Mouse (Mus musculus) brain, embryonic 18.5 days (tissue): ENCODE data around the gene Il9r.

Source experiments
- DNase-seq: peaks from one replicate; pipeline ENCODE4 v3.0.0-alpha.2; 2012; ENCODE audit warnings: low read depth, low spot score

The Il9r gene

GRCm38 (mm10) chr11:32200075-32200601 is at the start of gene Il9r:
Gene Il9r (minus strand): TSS chr11:32200279.
- DNase-seq, result no peak

GRCm38 (mm10) chr11:32248350-32248749 is 48.3 kb upstream of the Il9r start:
- no peak for DNase-seq

GRCm38 (mm10) chr11:32247068-32247467 is 47.0 kb upstream of the Il9r start:
- no peak for DNase-seq

- no peak for DNase-seq
Observed at GRCm38 (mm10) chr11:32245614-32246013, 45.5 kb upstream of the Il9r start.

- DNase-seq, result no peak
Observed at GRCm38 (mm10) chr11:32244617-32245016, 44.5 kb upstream of the Il9r start.

GRCm38 (mm10) chr11:32244064-32244463 is 44.0 kb upstream of the Il9r start:
- DNase-seq, result no peak

GRCm38 (mm10) chr11:32243205-32243955 is 43.3 kb upstream of the Il9r start:
- DNase-seq, result no peak

- no peak for DNase-seq
Observed at GRCm38 (mm10) chr11:32242209-32242608, 42.1 kb upstream of the Il9r start.

GRCm38 (mm10) chr11:32241391-32241790 is 41.3 kb upstream of the Il9r start:
- no peak for DNase-seq

GRCm38 (mm10) chr11:32238093-32238860 is 38.2 kb upstream of the Il9r start:
- DNase-seq, result no peak

- no peak for DNase-seq
Observed at GRCm38 (mm10) chr11:32237411-32237795, 37.3 kb upstream of the Il9r start.

GRCm38 (mm10) chr11:32236712-32237410 is 36.8 kb upstream of the Il9r start:
- DNase-seq, result no peak

GRCm38 (mm10) chr11:32236132-32236531 is 36.1 kb upstream of the Il9r start:
- DNase-seq, result no peak

GRCm38 (mm10) chr11:32235646-32236045 is 35.6 kb upstream of the Il9r start:
- peak; percentile 80 for DNase-seq

GRCm38 (mm10) chr11:32234816-32235485 is 34.9 kb upstream of the Il9r start:
- DNase-seq, result no peak

- DNase-seq, result no peak
Observed at GRCm38 (mm10) chr11:32233895-32234294, 33.8 kb upstream of the Il9r start.

- no peak for DNase-seq
Observed at GRCm38 (mm10) chr11:32232848-32233247, 32.8 kb upstream of the Il9r start.

GRCm38 (mm10) chr11:32231125-32231524 is 31.0 kb upstream of the Il9r start:
- no peak for DNase-seq

GRCm38 (mm10) chr11:32230220-32230619 is 30.1 kb upstream of the Il9r start:
- DNase-seq, result no peak

- no peak for DNase-seq
Observed at GRCm38 (mm10) chr11:32228292-32228845, 28.3 kb upstream of the Il9r start.

GRCm38 (mm10) chr11:32227555-32227954 is 27.5 kb upstream of the Il9r start:
- DNase-seq, result no peak
